In the genomic region with DNA sequence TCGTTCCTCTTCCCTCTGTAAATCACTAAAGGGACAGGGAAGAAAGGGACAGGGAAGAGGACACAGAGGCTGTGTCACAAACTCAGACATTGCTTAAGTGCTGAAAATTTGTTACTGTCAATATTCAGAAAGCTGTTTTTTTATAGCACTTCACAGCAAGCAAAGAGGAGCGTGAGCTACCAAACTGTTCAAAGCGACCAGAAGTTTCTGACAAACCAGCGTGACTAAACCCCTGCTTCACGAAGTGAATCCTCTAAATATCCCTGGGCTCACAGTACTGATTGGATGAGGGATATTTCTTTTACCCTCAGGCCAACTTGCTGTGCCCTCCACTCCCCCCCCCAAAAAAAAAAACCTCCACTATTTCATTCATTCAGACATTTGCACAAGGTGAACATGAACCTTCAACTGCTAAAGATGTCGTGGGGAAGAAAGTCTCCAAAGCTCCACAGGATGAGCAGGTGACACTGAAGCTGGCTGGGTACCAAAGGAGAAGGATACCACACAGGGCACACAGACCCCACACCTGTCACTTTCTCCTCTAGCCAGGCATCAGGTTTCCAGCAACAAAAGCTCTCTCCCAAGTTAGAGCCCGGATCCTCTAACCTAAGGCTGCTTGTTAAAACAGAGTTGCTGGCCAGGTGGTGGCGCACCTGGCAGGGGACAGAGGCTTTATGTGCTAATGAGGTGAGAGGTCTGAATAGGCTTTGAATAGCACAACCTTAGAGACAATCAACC, we compare ENCODE assay signal across 8 mouse cellular contexts. TPM values are rescaled to one million over a fixed set of nuclear protein-coding genes. Genes with fewer than 3 reads are reported as not detected.
DNase-seq lines count a peak whose midpoint lies in the region; ATAC-seq and TF ChIP-seq lines count a peak whose summit lies in the region.

No protein-coding gene starts in this region.

- H3K36me3 ChIP-seq in kidney, embryonic 14.5 days (ENCODE audit: control insufficient read depth, insufficient read depth, low read length), result no peaks in the 10 kb centered on the region
- H3K36me3 ChIP-seq in embryonic facial prominence, embryonic 13.5 days, result no peaks in the 10 kb centered on the region
- no peaks in the 10 kb centered on the region for H3K36me3 ChIP-seq in limb, embryonic 15.5 days

- 49% methylated on average over 8 of the region's 8 CpGs for WGBS in kidney, embryonic 14.5 days
- WGBS in embryonic facial prominence, embryonic 13.5 days, result 35% methylated on average over 8 of the region's 8 CpGs
- WGBS in limb, embryonic 15.5 days, result 42% methylated on average over 8 of the region's 8 CpGs

- no peak overlapping the region for H3K9ac ChIP-seq in kidney, embryonic 14.5 days (ENCODE audit: low read depth, low read length)
- no peak overlapping the region for H3K9ac ChIP-seq in embryonic facial prominence, embryonic 13.5 days
- H3K9ac ChIP-seq in limb, embryonic 15.5 days, result no peak overlapping the region; the same call in 1 of the 2 replicates

- no peak; the same call in none of the 2 replicates for TF ChIP-seq CTCF in left cerebral cortex, adult 2 months (IDR thresholded peaks at IDR 0.05)

- no peaks in the 10 kb centered on the region for H3K27me3 ChIP-seq in kidney, embryonic 14.5 days (ENCODE audit: control insufficient read depth, insufficient read depth, low read length)
- H3K27me3 ChIP-seq in embryonic facial prominence, embryonic 13.5 days, result no peaks in the 10 kb centered on the region
- H3K27me3 ChIP-seq in limb, embryonic 15.5 days, result no peaks in the 10 kb centered on the region

- H3K4me2 ChIP-seq in kidney, embryonic 14.5 days (replicated peaks; ENCODE audit: low read depth, low read length), result no peak overlapping the region
- H3K4me2 ChIP-seq in embryonic facial prominence, embryonic 13.5 days, result no peak overlapping the region
- no peak overlapping the region for H3K4me2 ChIP-seq in limb, embryonic 15.5 days

- ATAC-seq in kidney, embryonic 14.5 days (ENCODE audit: low FRiP score, low TSS enrichment), result no peak; the same call in 1 of the 2 replicates
- ATAC-seq in embryonic facial prominence, embryonic 13.5 days (ENCODE audit: insufficient number of reproducible peaks, insufficient read depth, low FRiP score, low TSS enrichment, low read depth), result no peak
- ATAC-seq in limb, embryonic 15.5 days (ENCODE audit: insufficient number of reproducible peaks, low FRiP score, low TSS enrichment, low read depth), result no peak

- H3K9me3 ChIP-seq in kidney, embryonic 14.5 days (ENCODE audit: control insufficient read depth, low read length), result no peaks in the 10 kb centered on the region
- H3K9me3 ChIP-seq in embryonic facial prominence, embryonic 13.5 days, result no peaks in the 10 kb centered on the region
- no peaks in the 10 kb centered on the region for H3K9me3 ChIP-seq in limb, embryonic 15.5 days

- H3K4me3 ChIP-seq in kidney, embryonic 14.5 days (ENCODE audit: low read length), result no peak overlapping the region
- no peak overlapping the region for H3K4me3 ChIP-seq in embryonic facial prominence, embryonic 13.5 days
- H3K4me3 ChIP-seq in limb, embryonic 15.5 days, result no peak overlapping the region
- no peak overlapping the region for H3K4me3 ChIP-seq in left cerebral cortex, adult 2 months

- DNase-seq in kidney, adult 11 months, result peak; percentile 38
- peak; percentile 77 for DNase-seq in R1 (ENCODE audit: low read depth, low spot score)
- peak; percentile 49 for DNase-seq in thymus, postnatal 0 days (ENCODE audit: low spot score)
- DNase-seq in left cerebral cortex, adult 2 months (ENCODE audit: extremely low spot score in 1 of 2, low spot score in 2 of 2), result no peak
- DNase-seq in layer of hippocampus, postnatal 14 days (ENCODE audit: low spot score in 2 of 2), result no peak

- 0 out of 2 replicates have a peak, but pooled peaks cover 8% of the 10 kb centered on the region for H3K4me1 ChIP-seq in kidney, embryonic 14.5 days (ENCODE audit: control insufficient read depth, insufficient read depth, low read length)
- H3K4me1 ChIP-seq in embryonic facial prominence, embryonic 13.5 days, result peaks cover 51% of the 10 kb centered on the region
- peaks cover 48% of the 10 kb centered on the region for H3K4me1 ChIP-seq in limb, embryonic 15.5 days

- H3K27ac ChIP-seq in kidney, embryonic 14.5 days (ENCODE audit: low read depth, low read length), result no peak overlapping the region
- H3K27ac ChIP-seq in embryonic facial prominence, embryonic 13.5 days, result peak overlapping the region; percentile 60
- H3K27ac ChIP-seq in limb, embryonic 15.5 days, result peak overlapping the region; percentile 68
- no peak overlapping the region; the same call in 1 of the 2 replicates for H3K27ac ChIP-seq in left cerebral cortex, adult 2 months

- intact Hi-C loops in left cerebral cortex, adult 2 months (cut with DNase I), result loop anchor here (5.0 kb wide), 1 partner anchor 56 kb away; the partner anchor contains the start of gene Prpf38b

RNA-seq across cellular contexts. Expression of gene Stxbp3, which starts 16.2 kb away (rescaled TPM):
- polyA plus RNA-seq in kidney, embryonic 14.5 days (2014; fragmentation: Nextera tagmentation; extraction: Ambion mirVana), result 27.5 and 32.1 TPM in 2 replicates
- 39.3 and 40.2 TPM in 2 replicates for polyA plus RNA-seq in embryonic facial prominence, embryonic 13.5 days (2015; fragmentation: Nextera tagmentation; extraction: Ambion mirVana)
- polyA plus RNA-seq in limb, embryonic 15.5 days (2015; fragmentation: Nextera tagmentation; extraction: Ambion mirVana), result 46.6 and 51.8 TPM in 2 replicates
- polyA plus RNA-seq in thymus, postnatal 0 days (2015; fragmentation: Nextera tagmentation; extraction: Ambion mirVana), result 43.5 and 51.6 TPM in 2 replicates
- 10 to 100 TPM; 17.8 to 23.1 TPM for total RNA-seq in left cerebral cortex, adult 2 months (2021)
- total RNA-seq in layer of hippocampus, postnatal 14 days (2021), result 10 to 100 TPM; 26.7 to 33.5 TPM

RNA-seq across cellular contexts. Expression of gene Fndc7, which starts 33.3 kb away (rescaled TPM):
- not detected in 2 replicates for polyA plus RNA-seq in kidney, embryonic 14.5 days (2014; fragmentation: Nextera tagmentation; extraction: Ambion mirVana)
- polyA plus RNA-seq in embryonic facial prominence, embryonic 13.5 days (2015; fragmentation: Nextera tagmentation; extraction: Ambion mirVana), result 0.18 and 0.23 TPM in 2 replicates
- polyA plus RNA-seq in limb, embryonic 15.5 days (2015; fragmentation: Nextera tagmentation; extraction: Ambion mirVana), result 0.29 and 0.79 TPM in 2 replicates
- 0.95 and 1.3 TPM in 2 replicates for polyA plus RNA-seq in thymus, postnatal 0 days (2015; fragmentation: Nextera tagmentation; extraction: Ambion mirVana)
- total RNA-seq in left cerebral cortex, adult 2 months (2021), result under 1 TPM in 1 of 2 experiments, not detected in 1; 0.26 TPM
- under 1 TPM in 1 of 2 experiments, not detected in 1; 0.12 TPM for total RNA-seq in layer of hippocampus, postnatal 14 days (2021)

RNA-seq across cellular contexts. Expression of gene Prpf38b, which starts 55.0 kb away (rescaled TPM):
- polyA plus RNA-seq in kidney, embryonic 14.5 days (2014; fragmentation: Nextera tagmentation; extraction: Ambion mirVana), result 58.3 and 73.7 TPM in 2 replicates
- polyA plus RNA-seq in embryonic facial prominence, embryonic 13.5 days (2015; fragmentation: Nextera tagmentation; extraction: Ambion mirVana), result 95.3 and 111 TPM in 2 replicates
- 74.7 and 90.3 TPM in 2 replicates for polyA plus RNA-seq in limb, embryonic 15.5 days (2015; fragmentation: Nextera tagmentation; extraction: Ambion mirVana)
- polyA plus RNA-seq in thymus, postnatal 0 days (2015; fragmentation: Nextera tagmentation; extraction: Ambion mirVana), result 96.0 and 112 TPM in 2 replicates
- total RNA-seq in left cerebral cortex, adult 2 months (2021), result 10 to 100 TPM; 43.9 to 53.2 TPM
- total RNA-seq in layer of hippocampus, postnatal 14 days (2021), result 10 to 100 TPM; 46.4 to 52.6 TPM

Comparison
In these comparisons a context has a peak if more than half of its experiments do, and no peak if none do; other contexts are left out.
1. DNase-seq: peak in kidney, adult 11 months (single experiment), R1 (single experiment) and thymus, postnatal 0 days (single experiment); none in left cerebral cortex, adult 2 months (0 of 2) and layer of hippocampus, postnatal 14 days (0 of 2).
2. H3K27ac ChIP-seq: peak in embryonic facial prominence, embryonic 13.5 days (single experiment) and limb, embryonic 15.5 days (single experiment); none in kidney, embryonic 14.5 days (single experiment) and left cerebral cortex, adult 2 months (single experiment).